Mouse (Mus musculus) forebrain, embryonic 11.5 days (tissue): ENCODE results near the gene Gnai3. TPM values are rescaled to one million over a fixed set of nuclear protein-coding genes. Genes with fewer than 3 reads are reported as not detected.

Experiments used
- ATAC-seq: fragments of 200-750 bp; cut with Nextera tagmentation; replicated peaks from 2 replicates; pipeline ENCODE4 v1.8.0; 2017; ENCODE audit warnings: moderate TSS enrichment; ENCODE audit not compliant: low FRiP score
- DNase-seq: peaks from one replicate; pipeline ENCODE4 v3.0.0-alpha.2; 2017; ENCODE audit warnings: low spot score
- H3K27ac ChIP-seq: fragments of 300-500 bp; sonication (generic); 2 replicates; pipeline ENCODE4 v1.5.1; 2014; ENCODE audit warnings: low read depth, low read length
- H3K27me3 ChIP-seq: fragments of 300-500 bp; sonication (generic); 2 replicates; pipeline ENCODE4 v1.6.1; 2014; ENCODE audit warnings: mild to moderate bottlenecking, low read length, mixed read lengths; ENCODE audit not compliant: control insufficient read depth, insufficient read depth
- H3K36me3 ChIP-seq: fragments of 300-500 bp; sonication (generic); 2 replicates; pipeline ENCODE4 v1.6.1; 2014; ENCODE audit warnings: mild to moderate bottlenecking, low read length, moderate library complexity, mixed read lengths; ENCODE audit not compliant: control insufficient read depth, insufficient read depth
- H3K4me1 ChIP-seq: fragments of 300-500 bp; sonication (generic); replicated peaks from 2 replicates; pipeline ENCODE4 v1.6.1; 2014; ENCODE audit warnings: low read length, mixed read lengths; ENCODE audit not compliant: control insufficient read depth, insufficient read depth
- H3K4me2 ChIP-seq: fragments of 300-500 bp; sonication (generic); 2 replicates; pipeline ENCODE4 v1.6.1; 2014; ENCODE audit warnings: low read depth, mild to moderate bottlenecking, low read length, moderate library complexity, mixed read lengths; ENCODE audit not compliant: severe bottlenecking
- H3K4me3 ChIP-seq: fragments of 300-500 bp; sonication (generic); 2 replicates; pipeline ENCODE4 v1.5.1; 2014; ENCODE audit warnings: low read depth, low read length
- H3K9ac ChIP-seq: fragments of 300-500 bp; sonication (generic); 2 replicates; pipeline ENCODE4 v1.6.1; 2014; ENCODE audit warnings: low read length
- H3K9me3 ChIP-seq: fragments of 300-500 bp; sonication (generic); 2 replicates; pipeline ENCODE4 v1.6.1; 2016; ENCODE audit warnings: low read length, mixed read lengths; ENCODE audit not compliant: control insufficient read depth
- WGBS: fragments of 180-500 bp; shearing (Covaris S2); extraction: QIAGEN DNeasy Blood & Tissue Kit; methylation state at CpG from one replicate; pipeline ENCODE4 v1.1.7; 2014; 5-methylcytosine and 5-hydroxymethylcytosine counted together
- polyA plus RNA-seq: library from polyadenylated mRNA; unstranded; fragments of >200 nt; fragmentation: Nextera tagmentation; extraction: Ambion mirVana; gene quantifications from 2 replicates; pipeline ENCODE4 v1.2.1, GENCODE M21; 2014

Gnai3 gene
- polyA plus RNA-seq, 1 experiment from 2014 or later, result 213 TPM

DNA sequence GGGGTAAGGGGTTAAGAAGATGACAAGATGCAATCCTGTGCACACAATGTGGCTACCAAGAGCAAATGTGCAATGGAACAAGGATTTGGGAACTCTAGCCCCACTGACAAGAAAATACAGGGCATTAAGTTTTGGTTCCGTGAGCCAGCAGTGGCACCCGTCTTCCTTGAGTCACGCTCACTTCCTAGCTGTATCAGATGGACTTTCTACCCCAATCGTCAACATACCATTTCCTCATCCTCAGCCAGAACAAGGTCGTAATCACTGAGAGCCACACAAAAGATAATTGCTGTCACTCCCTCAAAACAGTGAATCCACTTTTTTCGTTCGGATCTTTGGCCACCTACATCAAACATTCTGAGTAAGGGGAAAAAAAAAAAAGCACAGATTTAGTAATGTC, 33.7 kb downstream of the Gnai3 start:
- peaks cover 5% of the 10 kb centered on the region; the same call in 1 of the 2 replicates for H3K36me3 ChIP-seq
- no peaks in the 10 kb centered on the region for H3K9me3 ChIP-seq
- H3K27ac ChIP-seq, result no peak overlapping the region
- no peak overlapping the region for H3K4me2 ChIP-seq
- 92% methylated on average over 7 of the region's 7 CpGs for WGBS
- ATAC-seq (no peak), DNase-seq (no peak)
- no peaks in the 10 kb centered on the region for H3K4me1 ChIP-seq
- H3K4me3 ChIP-seq, result no peak overlapping the region
- no peaks in the 10 kb centered on the region for H3K27me3 ChIP-seq
- no peak overlapping the region for H3K9ac ChIP-seq

DNA sequence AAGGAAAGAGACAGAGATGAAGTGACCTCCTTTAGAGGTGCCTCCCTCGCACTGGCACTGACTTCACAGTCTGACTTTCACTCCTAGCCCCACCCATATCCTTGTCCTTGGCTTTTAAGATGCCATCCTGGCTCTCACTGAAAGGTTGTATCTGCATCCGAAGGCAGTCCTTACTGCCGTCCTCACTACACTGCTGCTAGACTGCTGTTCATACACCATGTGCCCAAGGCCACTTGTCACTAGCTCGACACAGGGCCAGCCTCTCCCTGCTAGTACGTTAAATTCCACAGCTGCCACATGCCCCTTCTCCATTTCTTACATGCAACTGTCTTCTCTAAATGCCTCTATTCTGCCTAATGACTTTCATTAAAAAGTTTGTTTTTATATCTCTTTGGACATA, 34.6 kb downstream of the Gnai3 start:
- no peaks in the 10 kb centered on the region for H3K9me3 ChIP-seq
- no peak overlapping the region for H3K4me3 ChIP-seq
- H3K36me3 ChIP-seq, result peaks cover 5% of the 10 kb centered on the region; the same call in 1 of the 2 replicates
- ATAC-seq (no peak), DNase-seq (no peak)
- H3K4me2 ChIP-seq, result no peak overlapping the region
- no peaks in the 10 kb centered on the region for H3K27me3 ChIP-seq
- H3K27ac ChIP-seq, result no peak overlapping the region
- H3K9ac ChIP-seq, result no peak overlapping the region
- WGBS, result 92% methylated on average over 5 of the region's 5 CpGs
- H3K4me1 ChIP-seq, result no peaks in the 10 kb centered on the region

DNA sequence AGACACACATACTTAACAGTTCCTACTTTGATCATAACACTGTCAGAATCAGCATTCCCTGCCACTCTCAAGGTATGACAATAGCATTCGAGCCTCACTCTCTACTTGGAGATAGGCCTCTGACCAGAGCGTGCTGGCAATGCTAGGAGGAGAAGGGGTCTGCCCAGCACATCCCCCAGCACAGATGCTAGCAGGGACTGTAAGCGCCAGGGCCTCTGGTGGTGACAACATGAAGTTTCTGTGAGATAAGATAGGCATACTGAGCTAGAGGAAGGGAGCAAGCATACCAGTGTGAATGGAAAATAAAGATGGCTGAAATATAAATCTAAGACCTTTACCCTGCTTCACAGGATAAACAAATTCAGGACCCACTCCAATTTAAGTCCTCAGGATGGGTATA, 40.7 kb downstream of the Gnai3 start:
- H3K27me3 ChIP-seq, result no peaks in the 10 kb centered on the region
- H3K4me2 ChIP-seq, result no peak overlapping the region
- H3K27ac ChIP-seq, result no peak overlapping the region
- DNase-seq (no peak), ATAC-seq (no peak)
- no peaks in the 10 kb centered on the region; the same call in 1 of the 2 replicates for H3K4me1 ChIP-seq
- WGBS, result 90% methylated on average over 3 of the region's 3 CpGs
- H3K36me3 ChIP-seq, result peaks cover 2% of the 10 kb centered on the region; the same call in 1 of the 2 replicates
- no peak overlapping the region for H3K4me3 ChIP-seq
- H3K9ac ChIP-seq, result no peak overlapping the region
- no peaks in the 10 kb centered on the region for H3K9me3 ChIP-seq

DNA sequence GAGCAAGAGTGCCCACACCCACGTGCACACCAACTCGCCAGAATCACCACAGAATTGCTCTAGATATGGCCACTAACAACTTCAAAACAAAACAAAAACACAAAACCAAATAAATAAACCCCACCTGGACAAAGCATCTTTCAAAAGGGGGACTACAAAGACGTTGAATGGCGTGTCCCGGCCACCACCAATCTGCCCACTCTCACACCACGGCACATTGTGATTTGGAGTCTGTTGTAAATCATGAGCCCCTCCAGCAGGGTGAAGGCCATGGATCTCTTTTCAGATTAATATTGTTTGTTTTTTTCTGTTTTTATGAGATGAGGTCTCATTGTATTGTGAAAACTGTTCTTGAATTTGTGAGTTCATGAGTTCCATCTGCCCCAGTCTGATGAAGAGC, 43.9 kb downstream of the Gnai3 start:
- Histone ChIP-seq H3K27me3 (no peaks in the 10 kb centered on the region), H3K9me3 (no peaks in the 10 kb centered on the region), H3K27ac (no peak overlapping the region), H3K36me3 (no peaks in the 10 kb centered on the region), H3K4me1 (no peaks in the 10 kb centered on the region; the same call in 1 of the 2 replicates), H3K9ac (no peak overlapping the region), H3K4me3 (no peak overlapping the region), H3K4me2 (no peak overlapping the region)
- WGBS, result 87% methylated on average over 6 of the region's 6 CpGs
- ATAC-seq, result no peak
- no peak for DNase-seq

DNA sequence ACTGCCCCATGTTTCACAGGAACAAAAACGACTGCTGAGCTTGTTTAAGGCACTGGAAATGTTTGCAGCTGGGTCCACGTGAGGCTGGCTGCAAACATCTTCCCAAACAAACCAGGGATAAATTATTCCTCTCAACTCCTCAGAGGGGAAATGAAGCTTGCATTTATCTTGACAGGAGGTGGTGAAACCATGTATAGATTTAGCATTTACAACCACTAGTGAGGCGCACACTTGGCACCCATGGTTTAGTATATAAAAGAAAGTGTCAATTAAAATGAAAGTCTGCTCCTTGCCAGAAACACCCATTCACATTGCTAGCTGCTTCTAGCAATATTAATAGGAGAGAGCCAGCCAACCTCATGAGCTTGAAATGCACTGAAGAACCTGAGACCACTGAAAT, 44.4 kb downstream of the Gnai3 start:
- Histone ChIP-seq H3K9me3 (no peaks in the 10 kb centered on the region), H3K9ac (no peak overlapping the region), H3K4me1 (no peaks in the 10 kb centered on the region; the same call in 1 of the 2 replicates), H3K4me2 (no peak overlapping the region), H3K36me3 (no peaks in the 10 kb centered on the region), H3K27me3 (no peaks in the 10 kb centered on the region), H3K27ac (no peak overlapping the region), H3K4me3 (no peak overlapping the region)
- ATAC-seq, result no peak
- 56% methylated on average over 3 of the region's 3 CpGs for WGBS
- DNase-seq, result no peak

DNA sequence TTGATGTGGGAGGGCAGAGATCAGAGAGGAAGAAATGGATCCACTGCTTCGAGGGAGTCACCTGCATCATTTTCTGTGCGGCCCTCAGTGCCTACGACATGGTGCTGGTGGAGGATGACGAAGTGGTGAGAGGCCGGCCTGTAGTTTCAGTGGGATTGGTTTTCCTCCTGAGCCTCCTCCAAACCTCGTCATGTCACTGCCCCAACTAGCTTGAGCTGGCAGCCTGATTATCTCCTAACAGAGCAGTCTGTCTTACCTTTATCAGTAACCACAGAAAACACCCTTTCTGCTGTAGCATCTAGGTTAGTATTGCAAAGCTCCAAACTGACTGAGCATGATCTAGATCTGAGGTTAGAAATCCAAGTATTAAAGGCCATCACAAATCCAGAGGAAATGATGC, 47.6 kb downstream of the Gnai3 start:
- Histone ChIP-seq H3K27me3 (no peaks in the 10 kb centered on the region), H3K4me2 (no peak overlapping the region), H3K4me3 (no peak overlapping the region), H3K9me3 (no peaks in the 10 kb centered on the region), H3K27ac (no peak overlapping the region), H3K9ac (no peak overlapping the region), H3K4me1 (no peaks in the 10 kb centered on the region; the same call in 1 of the 2 replicates), H3K36me3 (no peaks in the 10 kb centered on the region)
- 80% methylated on average over 6 of the region's 6 CpGs for WGBS
- ATAC-seq, result no peak
- DNase-seq, result no peak

DNA sequence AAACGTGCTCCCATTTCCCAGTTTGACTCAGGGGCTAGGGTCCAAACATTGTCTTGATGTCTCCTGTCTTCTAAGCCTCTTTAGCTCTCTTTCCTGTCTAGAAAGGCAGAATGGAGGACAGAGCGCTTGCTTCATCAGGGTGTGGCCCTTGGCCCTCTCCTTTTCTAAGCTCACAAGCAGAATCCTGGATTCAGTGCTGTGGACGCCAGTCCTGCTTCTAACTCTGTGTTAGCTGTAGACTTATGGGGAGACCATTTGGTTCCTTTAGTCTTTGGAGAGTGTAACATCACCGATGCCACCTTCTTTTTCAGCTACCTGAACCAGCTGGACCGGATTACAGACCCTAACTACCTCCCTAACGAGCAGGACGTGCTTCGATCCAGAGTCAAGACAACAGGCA, 48.3 kb downstream of the Gnai3 start:
- DNase-seq, result no peak
- WGBS, result 83% methylated on average over 8 of the region's 8 CpGs

DNA sequence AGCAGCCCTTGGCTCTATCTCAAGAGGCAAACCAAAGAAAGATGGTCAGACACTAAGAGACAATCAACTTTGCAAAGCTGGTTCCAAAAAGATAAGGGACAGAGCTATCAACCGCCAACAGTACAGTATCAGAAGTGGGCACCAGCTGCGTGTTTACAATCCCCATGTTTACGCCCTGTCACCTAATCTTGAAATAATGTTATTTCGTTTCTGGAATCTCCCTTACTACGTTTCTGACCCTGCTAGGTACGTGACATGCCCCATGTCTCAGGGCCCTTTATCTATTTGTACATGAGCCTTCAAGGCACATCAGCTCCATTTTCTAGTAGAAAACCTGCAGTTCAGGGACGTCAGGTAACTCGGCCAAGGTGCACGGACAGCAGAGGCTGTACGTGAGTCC, 49.2 kb downstream of the Gnai3 start:
- Histone ChIP-seq H3K27ac (0 out of 2 replicates have a peak overlapping the region, but pooled peaks have one; percentile 34), H3K9ac (no peak overlapping the region), H3K4me3 (no peak overlapping the region), H3K4me1 (no peaks in the 10 kb centered on the region; the same call in 1 of the 2 replicates), H3K27me3 (no peaks in the 10 kb centered on the region), H3K36me3 (no peaks in the 10 kb centered on the region), H3K4me2 (no peak overlapping the region), H3K9me3 (no peaks in the 10 kb centered on the region)
- WGBS, result 87% methylated on average over 10 of the region's 10 CpGs
- DNase-seq (no peak), ATAC-seq (no peak)

More for the DNA sequence above, 48.3 kb downstream of the Gnai3 start:
- Histone ChIP-seq H3K4me3 (no peak overlapping the region), H3K27ac (no peak overlapping the region), H3K9me3 (no peaks in the 10 kb centered on the region), H3K9ac (no peak overlapping the region), H3K4me1 (no peaks in the 10 kb centered on the region; the same call in 1 of the 2 replicates), H3K27me3 (no peaks in the 10 kb centered on the region), H3K4me2 (no peak overlapping the region), H3K36me3 (no peaks in the 10 kb centered on the region)
- no peak for ATAC-seq

DNA sequence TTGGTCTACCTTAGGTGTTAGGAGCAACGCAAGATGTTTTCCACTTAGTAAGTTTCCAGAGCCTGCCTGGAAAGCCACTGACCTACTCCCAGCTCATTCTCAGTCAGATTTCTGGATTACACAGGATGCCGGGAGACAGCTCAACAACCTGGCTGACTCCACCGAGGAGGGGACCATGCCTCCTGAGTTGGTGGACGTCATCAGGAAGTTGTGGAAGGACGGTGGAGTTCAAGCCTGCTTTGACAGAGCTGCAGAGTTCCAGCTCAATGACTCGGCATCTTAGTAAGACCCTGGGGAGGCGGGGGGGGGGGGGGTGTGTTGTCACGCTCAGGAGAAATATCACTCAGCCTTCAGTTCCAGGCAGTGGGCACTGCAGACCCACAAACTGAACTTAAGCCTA, 49.7 kb downstream of the Gnai3 start:
- Histone ChIP-seq H3K36me3 (no peaks in the 10 kb centered on the region), H3K4me3 (no peak overlapping the region), H3K27me3 (no peaks in the 10 kb centered on the region), H3K4me1 (no peaks in the 10 kb centered on the region), H3K4me2 (no peak overlapping the region), H3K27ac (no peak overlapping the region), H3K9me3 (no peaks in the 10 kb centered on the region), H3K9ac (no peak overlapping the region)
- no peak for DNase-seq
- no peak for ATAC-seq
- WGBS, result 81% methylated on average over 8 of the region's 8 CpGs
